Mouse (Mus musculus): Measurements from ENCODE around the gene Ppid. TPM values are rescaled to one million over a fixed set of nuclear protein-coding genes. Genes with fewer than 3 reads are reported as not detected.

Ppid gene
- polyA plus RNA-seq, 1 experiment from 2014 or later, result 85.6 TPM

DNA sequence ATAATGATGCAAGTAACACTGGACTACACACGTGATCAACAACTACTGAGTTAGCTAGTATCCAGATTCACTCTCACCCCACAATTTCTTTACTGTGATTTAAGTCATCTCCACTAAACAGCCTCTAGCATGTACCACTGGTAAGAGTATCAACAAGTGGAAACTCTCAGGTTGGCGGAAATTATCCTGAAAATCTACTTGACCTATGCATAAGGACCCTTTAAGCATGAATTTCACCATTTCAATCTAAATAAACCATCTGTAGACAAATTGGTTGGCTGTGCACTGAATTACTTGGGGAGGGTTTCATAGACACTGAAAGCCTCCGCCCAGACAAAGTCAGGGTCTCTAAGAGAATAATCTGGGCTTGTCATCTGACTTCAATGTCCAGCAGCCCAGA lies 37.4 kb upstream of the Ppid start:
- Histone ChIP-seq H3K4me2 (ENCODE audit: low read length) (no peak overlapping the region), H3K9ac (ENCODE audit: low read depth, low read length) (no peak overlapping the region), H3K4me1 (replicated peaks; ENCODE audit: insufficient read depth, low read length) (0 out of 2 replicates have a peak, but pooled peaks cover 3% of the 10 kb centered on the region), H3K27ac (no peak overlapping the region), H3K4me3 (replicated peaks; ENCODE audit: low read depth, low read length) (no peak overlapping the region), H3K9me3 (replicated peaks; ENCODE audit: low read length) (no peaks in the 10 kb centered on the region), H3K27me3 (ENCODE audit: insufficient read depth, low read length) (no peaks in the 10 kb centered on the region), H3K36me3 (ENCODE audit: insufficient read depth, low read length) (no peaks in the 10 kb centered on the region)
- WGBS, result 94% methylated on average over 3 of the region's 3 CpGs
- no peak for ATAC-seq (replicated peaks; ENCODE audit: low FRiP score, low read depth)
- TF ChIP-seq CTCF (IDR thresholded peaks at IDR 0.05; ENCODE audit: low read depth), result no peak
- DNase-seq (ENCODE audit: low spot score), result no peak

DNA sequence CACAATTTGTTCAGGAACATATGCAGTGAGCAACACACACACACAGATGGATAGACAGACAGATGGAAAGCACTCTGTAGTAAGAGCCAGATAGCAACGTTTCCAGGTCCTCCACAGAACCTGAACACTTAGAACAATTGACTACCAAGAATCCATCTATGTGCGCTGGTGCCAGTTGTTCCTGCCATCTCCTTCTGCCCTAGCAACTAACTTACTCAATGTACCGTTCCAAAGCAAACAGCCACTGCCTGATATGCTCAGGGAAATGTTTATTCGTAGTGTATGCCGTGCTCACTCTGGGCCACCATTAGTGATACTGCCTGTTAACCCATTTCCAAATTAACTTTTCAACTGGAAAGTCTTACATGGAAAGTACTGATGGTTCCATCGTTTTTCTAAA lies 36.1 kb upstream of the Ppid start:
- H3K27me3 ChIP-seq (ENCODE audit: insufficient read depth, low read length), result no peaks in the 10 kb centered on the region
- no peak overlapping the region for H3K9ac ChIP-seq (ENCODE audit: low read depth, low read length)
- ATAC-seq (replicated peaks; ENCODE audit: low FRiP score, low read depth) (no peak), DNase-seq (ENCODE audit: low spot score) (no peak)
- no peak for TF ChIP-seq CTCF (IDR thresholded peaks at IDR 0.05; ENCODE audit: low read depth)
- 0 out of 2 replicates have a peak, but pooled peaks cover 5% of the 10 kb centered on the region for H3K4me1 ChIP-seq (replicated peaks; ENCODE audit: insufficient read depth, low read length)
- no peaks in the 10 kb centered on the region for H3K9me3 ChIP-seq (replicated peaks; ENCODE audit: low read length)
- H3K4me2 ChIP-seq (ENCODE audit: low read length), result no peak overlapping the region
- no peaks in the 10 kb centered on the region for H3K36me3 ChIP-seq (ENCODE audit: insufficient read depth, low read length)
- no peak overlapping the region for H3K4me3 ChIP-seq (replicated peaks; ENCODE audit: low read depth, low read length)
- H3K27ac ChIP-seq, result no peak overlapping the region
- WGBS, result 78% methylated on average over 6 of the region's 6 CpGs

DNA sequence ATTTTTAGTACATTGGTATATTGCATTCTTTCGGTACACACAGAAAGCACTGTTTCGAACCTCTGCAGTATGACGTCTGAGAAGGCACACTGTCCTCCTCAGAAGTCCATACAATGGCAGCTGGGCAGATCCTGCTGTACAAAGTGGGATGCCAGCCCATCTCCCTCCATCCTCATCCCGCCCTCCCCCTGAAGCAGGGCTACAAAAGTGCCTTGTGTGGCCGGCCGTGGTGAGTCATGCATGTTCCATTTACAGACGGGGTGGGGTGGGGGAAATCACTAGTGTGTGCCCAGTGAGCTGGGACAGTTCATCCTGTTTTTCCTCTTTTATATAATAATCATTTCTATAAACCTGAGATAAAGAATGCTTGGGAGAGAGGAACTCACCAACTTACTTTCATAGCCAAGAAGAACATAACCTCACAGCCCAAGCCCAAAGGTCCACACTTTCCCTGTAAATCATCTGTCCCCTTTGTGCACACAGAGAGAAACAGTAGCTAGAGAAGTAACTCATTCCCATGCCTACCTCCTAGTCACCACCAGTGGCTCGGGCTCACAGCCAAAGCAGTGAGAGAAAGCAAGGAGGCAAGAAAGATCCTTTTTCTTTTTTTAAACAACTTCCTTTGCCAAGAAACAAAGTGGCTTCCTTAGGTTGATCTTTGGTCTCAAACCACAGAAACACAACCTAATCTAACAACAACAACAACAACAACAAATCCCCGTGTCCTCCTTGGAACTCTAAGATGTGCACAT lies 31.9 kb upstream of the Ppid start:
- Histone ChIP-seq H3K27ac (peak overlapping the region; percentile 81), H3K4me2 (ENCODE audit: low read length) (peak overlapping the region; percentile 25; the same call in 1 of the 2 replicates), H3K27me3 (ENCODE audit: insufficient read depth, low read length) (no peaks in the 10 kb centered on the region), H3K36me3 (ENCODE audit: insufficient read depth, low read length) (no peaks in the 10 kb centered on the region), H3K4me3 (replicated peaks; ENCODE audit: low read depth, low read length) (no peak overlapping the region), H3K4me1 (replicated peaks; ENCODE audit: insufficient read depth, low read length) (0 out of 2 replicates have a peak, but pooled peaks cover 8% of the 10 kb centered on the region), H3K9me3 (replicated peaks; ENCODE audit: low read length) (no peaks in the 10 kb centered on the region), H3K9ac (ENCODE audit: low read depth, low read length) (no peak overlapping the region)
- DNase-seq (ENCODE audit: low spot score) (peak; percentile 70), ATAC-seq (replicated peaks; ENCODE audit: low FRiP score, low read depth) (peak; percentile 90)
- no peak for TF ChIP-seq CTCF (IDR thresholded peaks at IDR 0.05; ENCODE audit: low read depth)
- WGBS, result 39% methylated on average over 9 of the region's 9 CpGs

DNA sequence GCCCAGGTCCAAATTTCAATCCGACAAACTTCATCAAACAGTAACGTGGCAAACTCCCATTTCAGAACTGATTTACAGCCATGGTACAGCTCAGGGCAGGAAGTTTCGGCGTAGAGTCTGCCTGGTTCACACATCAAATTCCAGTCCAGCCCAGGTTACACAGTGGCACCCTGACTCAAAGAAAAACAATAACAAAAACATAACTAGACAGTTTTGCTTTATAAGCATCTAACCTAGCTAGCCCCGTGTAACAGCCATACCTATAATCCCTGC lies 31.4 kb upstream of the Ppid start:
- Histone ChIP-seq H3K27ac (peak overlapping the region; percentile 81), H3K9ac (ENCODE audit: low read depth, low read length) (no peak overlapping the region), H3K9me3 (replicated peaks; ENCODE audit: low read length) (no peaks in the 10 kb centered on the region), H3K27me3 (ENCODE audit: insufficient read depth, low read length) (no peaks in the 10 kb centered on the region), H3K4me2 (ENCODE audit: low read length) (peak overlapping the region; percentile 25; the same call in 1 of the 2 replicates), H3K4me3 (replicated peaks; ENCODE audit: low read depth, low read length) (no peak overlapping the region), H3K36me3 (ENCODE audit: insufficient read depth, low read length) (no peaks in the 10 kb centered on the region), H3K4me1 (replicated peaks; ENCODE audit: insufficient read depth, low read length) (0 out of 2 replicates have a peak, but pooled peaks cover 8% of the 10 kb centered on the region)
- peak; percentile 57 for DNase-seq (ENCODE audit: low spot score)
- ATAC-seq (replicated peaks; ENCODE audit: low FRiP score, low read depth), result peak; percentile 89
- TF ChIP-seq CTCF (IDR thresholded peaks at IDR 0.05; ENCODE audit: low read depth), result no peak
- WGBS, result 11% methylated on average over 5 of the region's 5 CpGs

DNA sequence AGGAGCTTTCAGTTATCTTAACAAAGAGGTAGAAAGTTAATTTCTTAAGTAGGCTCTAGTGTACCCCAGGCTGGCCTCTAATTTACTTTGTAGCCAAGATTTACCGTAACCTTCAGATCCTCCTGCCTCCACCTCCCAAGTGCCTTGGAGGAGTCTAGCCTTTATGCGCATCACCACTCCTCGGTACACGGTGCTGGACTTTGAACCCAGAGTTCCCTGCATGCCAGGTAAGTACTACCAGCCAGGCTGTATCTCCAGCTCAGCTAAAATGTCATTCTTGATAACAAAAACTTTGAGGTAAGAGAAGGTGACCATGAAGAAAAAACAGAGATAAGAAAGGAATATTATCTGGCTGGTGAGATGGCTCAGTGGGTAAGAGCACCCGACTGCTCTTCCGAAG lies 30.6 kb upstream of the Ppid start:
- Histone ChIP-seq H3K4me1 (replicated peaks; ENCODE audit: insufficient read depth, low read length) (0 out of 2 replicates have a peak, but pooled peaks cover 8% of the 10 kb centered on the region), H3K4me3 (replicated peaks; ENCODE audit: low read depth, low read length) (no peak overlapping the region), H3K27me3 (ENCODE audit: insufficient read depth, low read length) (no peaks in the 10 kb centered on the region), H3K9ac (ENCODE audit: low read depth, low read length) (no peak overlapping the region), H3K27ac (no peak overlapping the region), H3K4me2 (ENCODE audit: low read length) (no peak overlapping the region), H3K36me3 (ENCODE audit: insufficient read depth, low read length) (no peaks in the 10 kb centered on the region), H3K9me3 (replicated peaks; ENCODE audit: low read length) (no peaks in the 10 kb centered on the region)
- ATAC-seq (replicated peaks; ENCODE audit: low FRiP score, low read depth) (no peak), DNase-seq (ENCODE audit: low spot score) (no peak)
- no peak for TF ChIP-seq CTCF (IDR thresholded peaks at IDR 0.05; ENCODE audit: low read depth)
- WGBS, result 92% methylated on average over 6 of the region's 6 CpGs

DNA sequence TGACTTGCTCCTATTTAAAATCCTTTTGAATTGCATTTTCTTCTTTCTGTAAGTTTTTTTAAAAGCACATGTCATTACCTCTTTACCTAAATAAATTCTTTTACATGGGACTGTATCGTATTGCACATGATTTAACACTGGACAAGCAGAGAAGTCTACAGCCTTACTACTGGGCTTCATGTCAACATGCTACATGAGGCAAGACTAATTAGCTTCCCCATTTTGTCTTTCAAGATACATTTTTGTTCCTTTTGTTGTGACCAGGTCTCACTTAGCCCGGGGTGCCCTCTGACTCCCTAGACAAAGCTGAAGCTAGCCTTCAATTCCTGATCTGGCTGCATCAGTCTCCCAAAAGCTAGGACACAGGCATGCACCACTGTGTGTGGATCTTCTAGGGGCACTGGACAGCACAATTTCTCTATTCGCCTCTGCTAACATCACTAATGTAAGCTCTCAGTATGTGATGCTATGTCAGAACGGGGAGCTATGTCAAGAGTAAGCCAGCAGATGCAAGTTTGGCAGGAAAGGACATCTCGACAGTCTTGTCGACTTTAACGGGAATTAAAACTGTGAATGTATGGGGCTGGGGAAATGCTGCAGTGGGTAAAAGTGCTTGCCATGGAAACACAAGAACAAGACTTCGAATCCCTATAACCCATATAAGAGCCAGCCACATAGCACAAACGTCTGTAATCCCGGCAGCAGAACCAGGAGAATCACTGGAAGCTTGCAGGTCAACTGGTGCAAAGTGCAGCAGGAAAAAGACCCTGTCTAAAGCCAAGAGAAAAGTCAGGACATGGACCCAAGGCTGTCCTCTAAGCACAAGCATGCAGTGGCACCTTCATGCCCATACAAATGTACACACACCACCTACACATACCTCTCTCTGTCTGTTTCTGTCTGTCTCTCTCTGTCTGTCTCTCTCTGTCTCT lies 29.1 kb upstream of the Ppid start:
- Histone ChIP-seq H3K4me3 (replicated peaks; ENCODE audit: low read depth, low read length) (no peak overlapping the region), H3K4me2 (ENCODE audit: low read length) (no peak overlapping the region), H3K27me3 (ENCODE audit: insufficient read depth, low read length) (no peaks in the 10 kb centered on the region), H3K9ac (ENCODE audit: low read depth, low read length) (0 out of 2 replicates have a peak overlapping the region, but pooled peaks have one; percentile 8), H3K36me3 (ENCODE audit: insufficient read depth, low read length) (no peaks in the 10 kb centered on the region), H3K27ac (0 out of 2 replicates have a peak overlapping the region, but pooled peaks have one; percentile 13), H3K4me1 (replicated peaks; ENCODE audit: insufficient read depth, low read length) (peaks cover 14% of the 10 kb centered on the region; the same call in 1 of the 2 replicates), H3K9me3 (replicated peaks; ENCODE audit: low read length) (no peaks in the 10 kb centered on the region)
- DNase-seq (ENCODE audit: low spot score), result no peak
- TF ChIP-seq CTCF (IDR thresholded peaks at IDR 0.05; ENCODE audit: low read depth), result no peak
- 80% methylated on average over 10 of the region's 10 CpGs for WGBS
- ATAC-seq (replicated peaks; ENCODE audit: low FRiP score, low read depth), result no peak
